Mouse (Mus musculus) lung, postnatal 4 days (tissue): ENCODE measurements at regions not wholly inside any gene's neighbourhood (a gene's known extent, or its start where the extent isn't known, plus 50 kb on each side); places are given as distances from the start of the nearest gene placed in this dataset.
"Not testable (repeated sequence)": the region's sequence is repeated elsewhere in the genome, so short reads cannot be mapped to it uniquely, and the experiment has no call there.

Source experiments
- DNase-seq, 2 experiments: peaks; one replicate each; pipeline ENCODE4 v3.0.0; 2021

GRCm38 (mm10) chr12:20415397-20415796 is 461.1 kb downstream of the Gm21863 start:
- peak; percentile 3 to 16 for DNase-seq

DNA sequence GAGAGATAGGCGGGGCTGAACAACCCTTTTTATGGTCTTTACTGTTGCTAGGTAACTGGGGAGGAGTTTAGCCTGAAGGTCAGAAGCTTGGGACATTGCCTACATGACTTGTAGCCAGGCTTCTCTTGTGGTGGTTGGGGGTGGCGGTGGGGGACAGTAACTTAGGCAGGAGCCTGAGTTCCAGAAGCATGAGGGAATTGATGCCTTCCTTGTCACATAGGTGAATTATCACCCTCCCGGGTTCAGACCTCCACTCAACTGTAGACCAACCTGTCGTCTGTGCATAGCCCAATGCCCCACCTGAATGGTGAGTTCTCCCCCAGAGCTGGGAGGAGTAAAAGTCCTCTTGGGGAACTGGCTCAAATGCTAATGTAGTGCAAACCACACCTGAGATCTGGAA is 472.1 kb downstream of the Gm21863 start:
- not testable (repeated sequence) for DNase-seq

DNA sequence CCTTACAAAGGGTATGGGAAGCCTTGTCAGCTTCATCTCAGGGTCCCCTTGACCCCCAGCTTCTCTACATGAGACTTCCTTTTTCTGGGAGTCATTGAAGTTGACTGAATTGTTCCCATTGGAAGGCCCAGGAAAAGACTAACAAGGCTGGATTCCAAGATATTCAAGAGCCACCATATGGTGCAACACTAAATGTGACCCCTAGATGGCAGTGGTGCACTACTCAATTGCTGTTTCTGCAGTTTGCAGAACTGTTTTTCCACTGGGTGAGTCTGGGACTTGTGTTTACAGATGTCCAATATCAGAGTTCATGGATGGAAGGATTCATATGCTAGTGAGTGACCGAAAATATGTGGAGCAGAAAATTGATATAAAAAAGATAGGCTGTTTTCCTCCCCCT is 510.3 kb downstream of the Gm21863 start:
- not testable (repeated sequence) for DNase-seq
